Mouse (Mus musculus): ENCODE measurements around the gene Yipf2.

DNA sequence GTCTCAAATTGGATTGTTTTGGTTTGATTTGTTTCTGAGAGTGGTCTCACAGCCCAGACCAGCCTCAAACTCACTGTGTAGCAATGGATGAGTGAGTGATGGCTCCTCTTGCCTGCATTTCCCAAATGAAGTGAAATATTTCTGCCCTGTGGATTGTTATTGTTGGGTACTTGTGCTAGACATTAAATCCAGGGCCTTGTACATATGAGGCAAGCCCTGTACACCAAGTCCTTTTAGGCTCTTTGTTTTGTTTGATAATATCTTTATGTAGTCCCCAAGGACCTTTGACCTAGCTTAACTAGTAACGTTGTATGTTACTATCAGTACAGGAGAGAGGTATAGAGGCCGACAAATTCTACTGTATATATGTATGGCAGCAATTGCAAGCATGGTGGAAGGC, 2.2 kb upstream of the Yipf2 start:
- TF ChIP-seq CTCF (conservative IDR thresholded peaks at IDR 0.05 in 1 of 2, IDR thresholded peaks at IDR 0.05 in 1 of 2; ENCODE audit: low read depth in 2 of 2, low read length in 2 of 2): no peak
- no peak for TF ChIP-seq USF1 (IDR thresholded peaks at IDR 0.05; ENCODE audit: low read depth, low read length)
- no peak for TF ChIP-seq TBP (conservative IDR thresholded peaks at IDR 0.05; ENCODE audit: low read depth, low read length)

All from CH12.LX (cell line).